Mouse (Mus musculus) MEL (cell line): ENCODE data around the gene Hoxc5. TPM values are rescaled to one million over a fixed set of nuclear protein-coding genes. Genes with fewer than 3 reads are reported as not detected.

Experiments
- DNase-seq: peaks from one replicate; pipeline ENCODE4 v3.0.0; 2011; ENCODE audit warnings: low read depth, low spot score
- H3K27ac ChIP-seq: 2 replicates; pipeline ENCODE4 v1.5.1; 2012; ENCODE audit warnings: low read depth, mild to moderate bottlenecking, control low read depth, low read length, moderate library complexity; ENCODE audit not compliant: control insufficient read depth
- H3K27me3 ChIP-seq, 2 experiments: fragments of 150-350 bp in 1 of 2; sonication (generic) in 1 of 2; 2 replicates each; pipeline ENCODE4 v1.6.1; 2012; ENCODE audit warnings: low read length in 2 of 2, mild to moderate bottlenecking in 2 of 2, improper control_type of control experiment in 1 of 2, moderate library complexity in 1 of 2; ENCODE audit not compliant: insufficient read depth in 2 of 2, control insufficient read depth in 1 of 2
- H3K36me3 ChIP-seq, 2 experiments: 2 replicates each; pipeline ENCODE4 v1.6.1; 2012 to 2014; ENCODE audit warnings: low read length in 2 of 2, improper control_type of control experiment in 1 of 2, inconsistent platforms in 1 of 2, mild to moderate bottlenecking in 1 of 2; ENCODE audit not compliant: insufficient read depth in 2 of 2, control insufficient read depth in 1 of 2
- H3K4me1 ChIP-seq, 2 experiments: fragments of 150-350 bp in 1 of 2; sonication (generic) in 1 of 2; 2 replicates each; pipeline ENCODE4 v1.6.1; 2012; ENCODE audit warnings: low read length in 2 of 2, improper control_type of control experiment in 1 of 2, mild to moderate bottlenecking in 1 of 2; ENCODE audit not compliant: insufficient read depth in 2 of 2, control insufficient read depth in 1 of 2
- H3K4me3 ChIP-seq, 2 experiments: fragments of 150-350 bp in 1 of 2; sonication (generic) in 1 of 2; 2 replicates each; pipeline ENCODE4 v1.5.1; 2012; ENCODE audit warnings: low read depth in 2 of 2, low read length in 2 of 2, mild to moderate bottlenecking in 2 of 2, moderate library complexity in 2 of 2, control low read depth in 1 of 2, improper control_type of control experiment in 1 of 2; ENCODE audit not compliant: control insufficient read depth in 1 of 2, insufficient read depth in 1 of 2
- H3K79me2 ChIP-seq: 2 replicates; pipeline ENCODE4 v1.6.1; 2012; ENCODE audit warnings: mild to moderate bottlenecking, low read length, moderate library complexity; ENCODE audit not compliant: control insufficient read depth, poor library complexity, insufficient read depth
- H3K9ac ChIP-seq: 2 replicates; pipeline ENCODE4 v1.6.1; 2012; ENCODE audit warnings: low read depth, mild to moderate bottlenecking, control low read depth, low read length, moderate library complexity; ENCODE audit not compliant: control insufficient read depth, poor library complexity, severe bottlenecking
- H3K9me3 ChIP-seq: fragments of 150-350 bp; sonication (generic); replicated peaks from 2 replicates; pipeline ENCODE4 v1.6.1; 2012; ENCODE audit warnings: mild to moderate bottlenecking, low read length, improper control_type of control experiment, moderate library complexity; ENCODE audit not compliant: insufficient read depth
- BHLHE40 ChIP-seq: IDR thresholded peaks from 2 replicates; pipeline ENCODE4 v1.6.1; 2012; ENCODE audit warnings: low read depth, mild to moderate bottlenecking, inconsistent platforms, low read length, improper control_type of control experiment, borderline replicate concordance
- CHD1 ChIP-seq: IDR thresholded peaks from 2 replicates; pipeline ENCODE4 v1.6.1; 2012; ENCODE audit warnings: low read depth, mild to moderate bottlenecking, inconsistent platforms, low read length, improper control_type of control experiment
- ELF1 ChIP-seq: IDR thresholded peaks from 2 replicates; pipeline ENCODE4 v1.6.1; 2014; ENCODE audit warnings: low read depth, mild to moderate bottlenecking, inconsistent platforms, low read length, improper control_type of control experiment, moderate library complexity
- GABPA ChIP-seq: IDR thresholded peaks from 2 replicates; pipeline ENCODE4 v1.6.1; 2012; ENCODE audit warnings: low read depth, mild to moderate bottlenecking, inconsistent platforms, low read length, improper control_type of control experiment, moderate library complexity
- HCFC1 ChIP-seq: IDR thresholded peaks from 2 replicates; pipeline ENCODE4 v1.6.1; 2012; ENCODE audit warnings: low read depth, mild to moderate bottlenecking, inconsistent platforms, low read length, improper control_type of control experiment, moderate library complexity
- MAFK ChIP-seq: IDR thresholded peaks from 2 replicates; pipeline ENCODE4 v1.6.1; 2011; ENCODE audit warnings: low read depth, mild to moderate bottlenecking, low read length, improper control_type of control experiment, borderline replicate concordance
- MAX ChIP-seq: IDR thresholded peaks from 2 replicates; pipeline ENCODE4 v1.6.1; 2011; ENCODE audit warnings: low read length, improper control_type of control experiment
- MEF2A ChIP-seq: IDR thresholded peaks from 2 replicates; pipeline ENCODE4 v1.6.1; 2014; ENCODE audit warnings: low read depth, mild to moderate bottlenecking, inconsistent platforms, low read length, improper control_type of control experiment; ENCODE audit not compliant: poor library complexity, insufficient replicate concordance, severe bottlenecking; ENCODE audit errors: extremely low read depth
- MXI1 ChIP-seq: IDR thresholded peaks from 2 replicates; pipeline ENCODE4 v1.6.1; 2011; ENCODE audit warnings: mild to moderate bottlenecking, low read depth, low read length, improper control_type of control experiment
- MYB ChIP-seq: IDR thresholded peaks from 2 replicates; pipeline ENCODE4 v1.6.1; 2011; ENCODE audit warnings: mild to moderate bottlenecking, low read depth, low read length, improper control_type of control experiment
- MYC ChIP-seq: IDR thresholded peaks from 2 replicates; pipeline ENCODE4 v1.6.1; 2011; ENCODE audit warnings: low read depth, mild to moderate bottlenecking, low read length, improper control_type of control experiment, moderate library complexity
- POLR2AphosphoS2 ChIP-seq: IDR thresholded peaks from 2 replicates; pipeline ENCODE4 v1.6.1; 2011; ENCODE audit warnings: low read length, improper control_type of control experiment
- POLR2AphosphoS5 ChIP-seq: IDR thresholded peaks from 2 replicates; pipeline ENCODE4 v1.6.1; 2012; ENCODE audit warnings: low read depth, borderline replicate concordance, mild to moderate bottlenecking, inconsistent platforms, low read length, moderate library complexity, mixed read lengths
- SMC3 ChIP-seq: IDR thresholded peaks from 2 replicates; pipeline ENCODE4 v1.6.1; 2011; ENCODE audit warnings: low read depth, low read length, improper control_type of control experiment
- TBP ChIP-seq: IDR thresholded peaks from 2 replicates; pipeline ENCODE4 v1.8.0; 2011; ENCODE audit warnings: low read depth, low read length, improper control_type of control experiment
- TCF12 ChIP-seq: IDR thresholded peaks from 2 replicates; pipeline ENCODE4 v1.6.1; 2014; ENCODE audit warnings: low read depth, mild to moderate bottlenecking, inconsistent platforms, low read length, improper control_type of control experiment, moderate library complexity
- ZC3H11A ChIP-seq: IDR thresholded peaks from 2 replicates; pipeline ENCODE4 v1.6.1; 2012; ENCODE audit warnings: low read depth, mild to moderate bottlenecking, inconsistent platforms, low read length, improper control_type of control experiment
- ZKSCAN1 ChIP-seq: IDR thresholded peaks from 2 replicates; pipeline ENCODE4 v1.6.1; 2012; ENCODE audit warnings: low read depth, mild to moderate bottlenecking, inconsistent platforms, low read length, improper control_type of control experiment, moderate library complexity
- ZNF384 ChIP-seq: IDR thresholded peaks from 2 replicates; pipeline ENCODE4 v1.6.1; 2012; ENCODE audit warnings: low read depth, mild to moderate bottlenecking, inconsistent platforms, low read length, improper control_type of control experiment
- polyA plus RNA-seq, 2 experiments: library from polyadenylated mRNA; stranded (reverse) in 1 of 2; unstranded in 1 of 2; fragments of >175 nt in 1 of 2; fragments of >200 nt in 1 of 2; gene quantifications; 2 replicates each; pipeline versions ENCODE4 v1.2.1 to v1.2.4; 2012; ENCODE audit warnings: low replicate concordance in 2 of 2, low read depth in 1 of 2; ENCODE audit not compliant: insufficient read length in 2 of 2, insufficient read depth in 1 of 2, missing spikeins in 1 of 2
- total RNA-seq: library from RNA; depleted of rRNA; stranded (reverse); fragments of 300-350 nt; gene quantifications from 2 replicates; pipeline ENCODE4 v1.2.3, GENCODE M21; 2012

Gene Hoxc5
- total and polyA plus RNA-seq, 3 experiments = 0.46 to 3.0 TPM; not detected in 1

- TF ChIP-seq TBP = no peak
- no peak for TF ChIP-seq MYB
- TF ChIP-seq MEF2A = no peak
- TF ChIP-seq POLR2AphosphoS5 = no peak
- TF ChIP-seq SMC3 = no peak
- TF ChIP-seq MXI1 = no peak
- no peak for TF ChIP-seq MYC
- no peak for TF ChIP-seq ZKSCAN1
- TF ChIP-seq ZC3H11A = no peak
- no peak for TF ChIP-seq HCFC1
- TF ChIP-seq MAX = no peak
- no peak for TF ChIP-seq MAFK
- TF ChIP-seq POLR2AphosphoS2 = no peak
- no peak for TF ChIP-seq CHD1
- no peak for TF ChIP-seq ELF1
- no peak for TF ChIP-seq TCF12
- TF ChIP-seq GABPA = no peak
- no peak for TF ChIP-seq ZNF384
- Histone ChIP-seq H3K4me1 (no peaks in the 10 kb centered on the region), H3K9ac (no peak overlapping the region), H3K27ac (no peak overlapping the region), H3K36me3 (no peaks in the 10 kb centered on the region), H3K79me2 (no peaks in the 10 kb centered on the region), H3K27me3 (peaks cover 12 to 24% of the 10 kb centered on the region in 2 experiments), H3K9me3 (no peaks in the 10 kb centered on the region), H3K4me3 (no peak overlapping the region)
- no peak for DNase-seq
These were observed 44.4 kb upstream of the Hoxc5 start for GRCm38 (mm10) chr15:102922636-102923500.

- Histone ChIP-seq H3K79me2 (no peaks in the 10 kb centered on the region), H3K27me3 (peaks cover 12 to 33% of the 10 kb centered on the region in 2 experiments), H3K27ac (no peak overlapping the region), H3K4me1 (no peaks in the 10 kb centered on the region), H3K9ac (no peak overlapping the region), H3K9me3 (no peaks in the 10 kb centered on the region), H3K36me3 (no peaks in the 10 kb centered on the region), H3K4me3 (no peak overlapping the region)
- TF ChIP-seq BHLHE40 = no peak
- TF ChIP-seq MYC = no peak
- TF ChIP-seq POLR2AphosphoS5 = no peak
- TF ChIP-seq MAX = no peak
- DNase-seq = no peak
These were observed 40.1 kb upstream of the Hoxc5 start for GRCm38 (mm10) chr15:102927032-102927645.
